Mouse (Mus musculus) gastrocnemius, adult 2 months (tissue): Measurements from ENCODE around the gene Rps28. TPM values are rescaled to one million over a fixed set of nuclear protein-coding genes. Genes with fewer than 3 reads are reported as not detected.
A peak's percentile ranks its signal among the peaks of the same experiment; 100 is the strongest.
"Not testable (repeated sequence)": the region's sequence is repeated elsewhere in the genome, so short reads cannot be mapped to it uniquely, and the experiment has no call there.

Experiments
- DNase-seq: peaks from one replicate; pipeline ENCODE4 v3.0.0; 2022
- H3K27ac ChIP-seq: fragments of 200-600 bp; 2 replicates; pipeline ENCODE4 v1.8.1; 2022; ENCODE audit warnings: mild to moderate bottlenecking
- H3K4me3 ChIP-seq: fragments of 200-600 bp; 2 replicates; pipeline ENCODE4 v1.8.1; 2022; ENCODE audit warnings: mild to moderate bottlenecking, moderate library complexity
- CTCF ChIP-seq: fragments of 200-600 bp; IDR thresholded peaks from 2 replicates; pipeline ENCODE4 v1.8.1; 2022; ENCODE audit warnings: antibody characterized with exemption, mild to moderate bottlenecking, moderate library complexity
- intact Hi-C: fragments of 180-260 bp; cut with DNase I; formaldehyde crosslinking; loops from one replicate; pipeline ENCODE4 v1.15.1; 2025
- total RNA-seq, 2 experiments: library from RNA; stranded (reverse); gene quantifications; 2 replicates each; pipeline ENCODE4 v1.2.3; 2021

The Rps28 gene
- total RNA-seq, 2 experiments from 2014 or later, result 541 to 640 TPM

- peak overlapping the region; percentile 90 for H3K4me3 ChIP-seq
- no peak for TF ChIP-seq CTCF
- peak overlapping the region; percentile 97; the same call in 1 of the 2 replicates for H3K27ac ChIP-seq
- no peak for DNase-seq
- intact Hi-C loops, result loop anchor here (5.0 to 10.0 kb wide), 3 partner anchors 143 to 471 kb away; partner anchors contain the start of gene Zfp81
Measured at GRCm38 (mm10) chr17:33825462-33825861, 1.1 kb upstream of the Rps28 start.

- peak overlapping the region; percentile 90 for H3K4me3 ChIP-seq
- peak overlapping the region; percentile 97 for H3K27ac ChIP-seq
- intact Hi-C loops, result loop anchor here (5.0 to 10.0 kb wide), 3 partner anchors 143 to 470 kb away; partner anchors contain the start of gene Zfp81
- not testable (repeated sequence) for DNase-seq
Measured at GRCm38 (mm10) chr17:33824997-33825330, 602 bp upstream of the Rps28 start.

GRCm38 (mm10) chr17:33823171-33823570 is 1.2 kb downstream of the Rps28 start:
- peak overlapping the region; percentile 97 for H3K27ac ChIP-seq
- intact Hi-C loops, result loop anchor here (10.0 kb wide), 2 partner anchors 278 to 468 kb away; partner anchors contain the start of gene Zfp81
- not testable (repeated sequence) for DNase-seq
- H3K4me3 ChIP-seq, result peak overlapping the region; percentile 90

GRCm38 (mm10) chr17:33822436-33822959 is 1.9 kb downstream of the Rps28 start:
- TF ChIP-seq CTCF, result peak; percentile 31; the same call in 1 of the 2 replicates
- Histone ChIP-seq H3K4me3 (peak overlapping the region; percentile 90), H3K27ac (no peak overlapping the region)
- intact Hi-C loops, result loop anchor here (10.0 kb wide), 2 partner anchors 278 to 468 kb away; partner anchors contain the start of gene Zfp81
- DNase-seq, result no peak

GRCm38 (mm10) chr17:33817969-33818643 is 6.3 kb downstream of the Rps28 start:
- intact Hi-C loops, result no loop called here
- Histone ChIP-seq H3K27ac (peak overlapping the region; percentile 97), H3K4me3 (peak overlapping the region; percentile 76)
- TF ChIP-seq CTCF, result no peak
- DNase-seq, result no peak

- peak overlapping the region; percentile 97 for H3K27ac ChIP-seq
- peak overlapping the region; percentile 76 for H3K4me3 ChIP-seq
- no peak for TF ChIP-seq CTCF
- DNase-seq, result peak; percentile 94
- intact Hi-C loops, result no loop called here
Measured at GRCm38 (mm10) chr17:33817184-33817968, 7.0 kb downstream of the Rps28 start.

- TF ChIP-seq CTCF, result no peak
- DNase-seq, result no peak
- intact Hi-C loops, result no loop called here
- Histone ChIP-seq H3K27ac (peak overlapping the region; percentile 97), H3K4me3 (peak overlapping the region; percentile 76)
Measured at GRCm38 (mm10) chr17:33816612-33817011, 7.8 kb downstream of the Rps28 start.

GRCm38 (mm10) chr17:33815399-33815798 is 9.0 kb downstream of the Rps28 start:
- peak overlapping the region; percentile 76 for H3K4me3 ChIP-seq
- no peak for TF ChIP-seq CTCF
- intact Hi-C loops, result no loop called here
- no peak for DNase-seq
- H3K27ac ChIP-seq, result peak overlapping the region; percentile 97

- peak overlapping the region; percentile 93 for H3K27ac ChIP-seq
- peak; percentile 54 for DNase-seq
- H3K4me3 ChIP-seq, result peak overlapping the region; percentile 85
- no peak for TF ChIP-seq CTCF
- intact Hi-C loops, result no loop called here
Measured at GRCm38 (mm10) chr17:33812990-33813389, 11.4 kb downstream of the Rps28 start.

- peak overlapping the region; percentile 93 for H3K27ac ChIP-seq
- peak overlapping the region; percentile 85 for H3K4me3 ChIP-seq
- no peak for DNase-seq
Measured at GRCm38 (mm10) chr17:33812475-33812874, 11.9 kb downstream of the Rps28 start.

GRCm38 (mm10) chr17:33811142-33811516 is 13.2 kb downstream of the Rps28 start:
- intact Hi-C loops, result no loop called here
- no peak for DNase-seq
- peak overlapping the region; percentile 93 for H3K27ac ChIP-seq
- TF ChIP-seq CTCF, result no peak
- peak overlapping the region; percentile 85 for H3K4me3 ChIP-seq

More at GRCm38 (mm10) chr17:33812475-33812874, 11.9 kb downstream of the Rps28 start:
- no peak for TF ChIP-seq CTCF
- intact Hi-C loops, result no loop called here

GRCm38 (mm10) chr17:33810334-33811141 is 13.8 kb downstream of the Rps28 start, which contains the start of gene Kank3:
Kank3 (plus strand) TSS chr17:33810519.
- intact Hi-C loops, result no loop called here
- no peak for TF ChIP-seq CTCF
- DNase-seq, result peak; percentile 93
- H3K4me3 ChIP-seq, result peak within 1 kb of the TSS; percentile 85
- H3K27ac ChIP-seq, result peak within 1 kb of the TSS; percentile 93
